13 mouse cellular contexts compared by ENCODE assay signal in the genomic region with DNA sequence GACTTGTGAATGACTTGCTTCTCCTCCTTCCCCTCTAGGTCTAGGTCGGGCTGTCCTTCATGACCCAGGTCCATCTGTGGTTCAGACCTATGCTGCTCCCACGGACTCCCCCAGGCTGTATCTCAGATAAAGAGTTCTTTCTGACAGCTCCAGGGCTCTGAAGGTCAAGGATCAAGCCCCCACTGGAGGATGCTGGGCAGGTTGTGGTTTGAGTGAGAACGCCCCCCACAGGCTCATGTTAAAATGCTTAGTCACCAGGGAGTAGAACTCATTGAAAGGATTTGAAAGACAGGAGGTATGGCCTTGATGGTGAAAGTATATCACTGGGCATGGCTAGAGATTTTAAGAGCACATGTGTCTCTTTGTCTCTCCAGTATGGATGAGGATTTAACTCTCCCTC. TPM values are rescaled to one million over a fixed set of nuclear protein-coding genes. Genes with fewer than 3 reads are reported as not detected.
DNase-seq lines count a peak whose midpoint lies in the region; ATAC-seq and TF ChIP-seq lines count a peak whose summit lies in the region.
"Had no signal": no experiment of that assay in that cellular context is flagged by ENCODE, and none has a peak within 500 bp of the region (broad histone marks: within the 10 kb centered on the region; RNA-seq: fewer than 3 reads in every experiment).

No protein-coding gene starts in this region.

- no peak for DNase-seq in gastrocnemius, adult 2 months
- no peak for DNase-seq in gastrocnemius, postnatal 10 days
- no peak for DNase-seq in lung, postnatal 36 days
- no peak for DNase-seq in cerebellum, adult 11 months
- DNase-seq: gastrocnemius, postnatal 25 days; heart, postnatal 36 days; kidney, postnatal 10 days; liver, postnatal 0 days had no signal

- intact Hi-C loops in gastrocnemius, adult 2 months (cut with DNase I), result loop anchor here (2.0 to 5.0 kb wide), 3 partner anchors 14 to 157 kb away; partner anchors contain the start of genes Zfp108, Zfp112 and Zfp235

- H3K4me2 ChIP-seq in lung, embryonic 15.5 days, result peak overlapping the region; percentile 71
- peak overlapping the region; percentile 61 for H3K4me2 ChIP-seq in midbrain, embryonic 16.5 days (ENCODE audit: low read length)

- no peak overlapping the region for H3K27ac ChIP-seq in gastrocnemius, adult 2 months
- no peak overlapping the region for H3K27ac ChIP-seq in lung, embryonic 15.5 days
- H3K27ac ChIP-seq in cortical plate, adult 2 months (ENCODE audit: insufficient read depth, low read length), result no peak overlapping the region
- H3K27ac ChIP-seq in midbrain, embryonic 16.5 days (ENCODE audit: low read length), result no peak overlapping the region

- WGBS in lung, embryonic 15.5 days, result 66% methylated on average over 3 of the region's 3 CpGs
- WGBS in midbrain, embryonic 16.5 days, result 79% methylated on average over 3 of the region's 3 CpGs

- H3K4me3 ChIP-seq in gastrocnemius, adult 2 months, result peak overlapping the region; percentile 81; the same call in 1 of the 2 replicates
- no peak overlapping the region; the same call in 1 of the 2 replicates for H3K4me3 ChIP-seq in lung, embryonic 15.5 days
- peak overlapping the region; percentile 52; the same call in 1 of the 2 replicates for H3K4me3 ChIP-seq in cortical plate, adult 2 months (ENCODE audit: insufficient read depth, low read length)
- no peak overlapping the region for H3K4me3 ChIP-seq in midbrain, embryonic 16.5 days (ENCODE audit: low read depth, low read length)

- ATAC-seq in lung, embryonic 15.5 days (ENCODE audit: borderline replicate concordance, extremely low read depth, low FRiP score, low TSS enrichment), result 0 out of 2 replicates have a peak, but pooled peaks have one; percentile 1
- peak; percentile 9; the same call in 1 of the 2 replicates for ATAC-seq in midbrain, embryonic 16.5 days
- no peak for ATAC-seq in inflammation-experienced regulatory T-cells, adult 6 months
- ATAC-seq: CD4-positive, CD25-positive, alpha-beta regulatory T cell, adult 4 months had no signal

- H3K9ac ChIP-seq in lung, embryonic 15.5 days, result no peak overlapping the region
- H3K9ac ChIP-seq in midbrain, embryonic 16.5 days (ENCODE audit: low read depth, low read length), result no peak overlapping the region

- H3K9me3 ChIP-seq in lung, embryonic 15.5 days, result no peaks in the 10 kb centered on the region
- no peaks in the 10 kb centered on the region for H3K9me3 ChIP-seq in midbrain, embryonic 16.5 days (replicated peaks; ENCODE audit: control insufficient read depth, low read length, poor library complexity, severe bottlenecking)

- no peaks in the 10 kb centered on the region for H3K27me3 ChIP-seq in lung, embryonic 15.5 days
- no peaks in the 10 kb centered on the region for H3K27me3 ChIP-seq in midbrain, embryonic 16.5 days (ENCODE audit: control insufficient read depth, insufficient read depth, low read depth, low read length)

- TF ChIP-seq POLR2A in cortical plate, adult 2 months (IDR thresholded peaks at IDR 0.05; ENCODE audit: extremely low read depth, insufficient read depth, low read length), result no peak

- 0 out of 2 replicates have a peak, but pooled peaks cover 3% of the 10 kb centered on the region for H3K4me1 ChIP-seq in lung, embryonic 15.5 days
- H3K4me1 ChIP-seq in cortical plate, adult 2 months (ENCODE audit: control insufficient read depth, insufficient read depth, low read length), result no peaks in the 10 kb centered on the region
- peaks cover 9% of the 10 kb centered on the region for H3K4me1 ChIP-seq in midbrain, embryonic 16.5 days (ENCODE audit: control insufficient read depth, insufficient read depth, low read length)

- H3K36me3 ChIP-seq in lung, embryonic 15.5 days, result peaks cover 10% of the 10 kb centered on the region; the same call in 1 of the 2 replicates
- peaks cover under 1% of the 10 kb centered on the region; the same call in 1 of the 2 replicates for H3K36me3 ChIP-seq in midbrain, embryonic 16.5 days (ENCODE audit: control insufficient read depth, insufficient read depth, low read length)

- no peak for TF ChIP-seq CTCF in gastrocnemius, adult 2 months (IDR thresholded peaks at IDR 0.05)
- no peak for TF ChIP-seq CTCF in cortical plate, adult 2 months (IDR thresholded peaks at IDR 0.05; ENCODE audit: extremely low read depth, insufficient read depth, low read length)

RNA-seq across cellular contexts. Expression of gene Zfp93, which starts 1.0 kb away (rescaled TPM):
- 1 to 10 TPM; 4.3 to 5.9 TPM for total RNA-seq in gastrocnemius, adult 2 months (2021)
- 1 to 10 TPM; 2.9 to 4.2 TPM for total RNA-seq in gastrocnemius, postnatal 10 days (2021)
- polyA plus RNA-seq in lung, embryonic 15.5 days (2015; fragmentation: Nextera tagmentation; extraction: Ambion mirVana), result 8.7 and 9.3 TPM in 2 replicates
- 9.2 and 11.0 TPM in 2 replicates for polyA plus RNA-seq in cortical plate, adult 2 months (2012; rRNA removed)
- polyA plus RNA-seq in midbrain, embryonic 16.5 days (2015; fragmentation: Nextera tagmentation; extraction: Ambion mirVana), result 7.1 and 7.5 TPM in 2 replicates
- 1 to 10 TPM; 2.1 to 2.3 (median 2.2) TPM for polyA plus RNA-seq in inflammation-experienced regulatory T-cells, adult 6 months (2017; shearing (Covaris generic))

RNA-seq across cellular contexts. Expression of gene Zfp108, which starts 14.7 kb away (rescaled TPM):
- 1 to 10 TPM; 1.9 to 2.3 TPM for total RNA-seq in gastrocnemius, adult 2 months (2021)
- 1 to 10 TPM; 1.5 to 1.6 TPM for total RNA-seq in gastrocnemius, postnatal 10 days (2021)
- 3.8 and 3.9 TPM in 2 replicates for polyA plus RNA-seq in lung, embryonic 15.5 days (2015; fragmentation: Nextera tagmentation; extraction: Ambion mirVana)
- 5.7 and 6.1 TPM in 2 replicates for polyA plus RNA-seq in cortical plate, adult 2 months (2012; rRNA removed)
- 6.7 and 6.9 TPM in 2 replicates for polyA plus RNA-seq in midbrain, embryonic 16.5 days (2015; fragmentation: Nextera tagmentation; extraction: Ambion mirVana)
- polyA plus RNA-seq in inflammation-experienced regulatory T-cells, adult 6 months (2017; shearing (Covaris generic)), result under 1 TPM in 1 of 3 experiments, not detected in 2; 0.29 TPM

RNA-seq across cellular contexts. Expression of gene Zfp61, which starts 31.8 kb away (rescaled TPM):
- 1 to 10 TPM; 2.6 to 4.1 TPM for total RNA-seq in gastrocnemius, adult 2 months (2021)
- 1 to 10 TPM; 4.2 to 5.6 TPM for total RNA-seq in gastrocnemius, postnatal 10 days (2021)
- polyA plus RNA-seq in lung, embryonic 15.5 days (2015; fragmentation: Nextera tagmentation; extraction: Ambion mirVana), result 36.2 and 37.9 TPM in 2 replicates
- 22.9 and 27.6 TPM in 2 replicates for polyA plus RNA-seq in cortical plate, adult 2 months (2012; rRNA removed)
- 46.2 and 46.3 TPM in 2 replicates for polyA plus RNA-seq in midbrain, embryonic 16.5 days (2015; fragmentation: Nextera tagmentation; extraction: Ambion mirVana)
- 10 to 100 TPM; 10.4 to 20.6 (median 19.0) TPM for polyA plus RNA-seq in inflammation-experienced regulatory T-cells, adult 6 months (2017; shearing (Covaris generic))

RNA-seq across cellular contexts. Expression of gene Zfp109, which starts 31.9 kb away (rescaled TPM):
- total RNA-seq in gastrocnemius, adult 2 months (2021), result 1 to 10 TPM; 2.4 TPM
- 1 to 10 TPM; 1.6 to 2.4 TPM for total RNA-seq in gastrocnemius, postnatal 10 days (2021)
- 5.1 and 6.5 TPM in 2 replicates for polyA plus RNA-seq in lung, embryonic 15.5 days (2015; fragmentation: Nextera tagmentation; extraction: Ambion mirVana)
- polyA plus RNA-seq in cortical plate, adult 2 months (2012; rRNA removed), result 5.8 and 6.7 TPM in 2 replicates
- polyA plus RNA-seq in midbrain, embryonic 16.5 days (2015; fragmentation: Nextera tagmentation; extraction: Ambion mirVana), result 4.3 and 5.5 TPM in 2 replicates
- polyA plus RNA-seq in inflammation-experienced regulatory T-cells, adult 6 months (2017; shearing (Covaris generic)), result 1 to 10 TPM; 1.4 to 2.3 (median 1.8) TPM

RNA-seq across cellular contexts. Expression of gene Zfp94, which starts 47.2 kb away (rescaled TPM):
- total RNA-seq in gastrocnemius, adult 2 months (2021), result 1 to 10 TPM; 2.4 to 2.5 TPM
- 1 to 10 TPM; 2.1 to 4.0 TPM for total RNA-seq in gastrocnemius, postnatal 10 days (2021)
- 10.3 and 10.4 TPM in 2 replicates for polyA plus RNA-seq in lung, embryonic 15.5 days (2015; fragmentation: Nextera tagmentation; extraction: Ambion mirVana)
- 20.2 and 22.4 TPM in 2 replicates for polyA plus RNA-seq in cortical plate, adult 2 months (2012; rRNA removed)
- polyA plus RNA-seq in midbrain, embryonic 16.5 days (2015; fragmentation: Nextera tagmentation; extraction: Ambion mirVana), result 22.2 and 23.1 TPM in 2 replicates
- polyA plus RNA-seq in inflammation-experienced regulatory T-cells, adult 6 months (2017; shearing (Covaris generic)), result 10 to 100 TPM in 2 of 3 experiments, 1 to 10 TPM in 1; 6.6 to 13.0 (median 12.6) TPM

Comparison
In these comparisons a context has a peak if more than half of its experiments do, and no peak if none do; other contexts are left out.
1. H3K4me3 ChIP-seq: peak in gastrocnemius, adult 2 months (single experiment) and cortical plate, adult 2 months (single experiment); none in lung, embryonic 15.5 days (single experiment) and midbrain, embryonic 16.5 days (single experiment).